In genomic region chr11:101191919-101192470, GRCm38 (mm10) we compare ENCODE assay signal across 10 mouse cellular contexts. TPM values are rescaled to one million over a fixed set of nuclear protein-coding genes. Genes with fewer than 3 reads are reported as not detected.
DNase-seq lines count a peak whose midpoint lies in the region; ATAC-seq and TF ChIP-seq lines count a peak whose summit lies in the region.
"Had no signal": no experiment of that assay in that cellular context is flagged by ENCODE, and none has a peak within 500 bp of the region (broad histone marks: within the 10 kb centered on the region; RNA-seq: fewer than 3 reads in every experiment).

No protein-coding gene starts in this region.

- TF ChIP-seq CTCF in lung, embryonic 14.5 days (IDR thresholded peaks at IDR 0.05; ENCODE audit: low read depth): no peak
- no peak for TF ChIP-seq CTCF in lung, postnatal 0 days (IDR thresholded peaks at IDR 0.05)
- TF ChIP-seq CTCF in liver, embryonic 14.5 days (IDR thresholded peaks at IDR 0.05; ENCODE audit: low read depth): no peak

- peaks cover 30% of the 10 kb centered on the region for H3K36me3 ChIP-seq in hindbrain, embryonic 10.5 days
- H3K36me3 ChIP-seq in hindbrain, embryonic 14.5 days (replicated peaks; ENCODE audit: control insufficient read depth, insufficient read depth): peaks cover 33% of the 10 kb centered on the region
- H3K36me3 ChIP-seq in lung, embryonic 14.5 days (ENCODE audit: insufficient read depth): peaks cover 20% of the 10 kb centered on the region
- peaks cover 11% of the 10 kb centered on the region; the same call in 1 of the 2 replicates for H3K36me3 ChIP-seq in lung, postnatal 0 days (ENCODE audit: insufficient read depth, low read length)
- H3K36me3 ChIP-seq in liver, embryonic 14.5 days (replicated peaks; ENCODE audit: control insufficient read depth, insufficient read depth, low read depth): no peaks in the 10 kb centered on the region

- DNase-seq in hindbrain, embryonic 10.5 days (ENCODE audit: low spot score): no peak
- DNase-seq in hindbrain, embryonic 14.5 days (ENCODE audit: low spot score): no peak
- no peak for DNase-seq in lung, embryonic 14.5 days
- no peak for DNase-seq in lung, postnatal 0 days (ENCODE audit: low spot score)
- peak; percentile 72 for DNase-seq in cerebellum, adult 9-11 months
- DNase-seq in liver, embryonic 14.5 days (ENCODE audit: low read depth in 3 of 3, low spot score in 3 of 3): no peak
- DNase-seq in adrenal gland, postnatal 25 days: no peak
- DNase-seq: heart, postnatal 36 days; kidney, adult 18-20 months; thymus, postnatal 25 days had no signal

- no peak overlapping the region for H3K9ac ChIP-seq in hindbrain, embryonic 14.5 days
- no peak overlapping the region for H3K9ac ChIP-seq in lung, embryonic 14.5 days
- no peak overlapping the region for H3K9ac ChIP-seq in lung, postnatal 0 days (replicated peaks; ENCODE audit: low read depth)
- no peak overlapping the region for H3K9ac ChIP-seq in liver, embryonic 14.5 days (replicated peaks)

- H3K4me1 ChIP-seq in hindbrain, embryonic 10.5 days (replicated peaks): peaks cover 45% of the 10 kb centered on the region
- H3K4me1 ChIP-seq in hindbrain, embryonic 14.5 days (replicated peaks; ENCODE audit: control insufficient read depth, insufficient read depth, low read length): peaks cover 18% of the 10 kb centered on the region
- H3K4me1 ChIP-seq in lung, embryonic 14.5 days (ENCODE audit: insufficient read depth): peaks cover 21% of the 10 kb centered on the region
- H3K4me1 ChIP-seq in lung, postnatal 0 days (ENCODE audit: insufficient read depth, low read depth, low read length): no peaks in the 10 kb centered on the region; the same call in 1 of the 2 replicates
- H3K4me1 ChIP-seq in liver, embryonic 14.5 days (replicated peaks; ENCODE audit: control insufficient read depth in 2 of 2, insufficient read depth in 2 of 2, low read length in 1 of 2): peaks cover 22 to 32% of the 10 kb centered on the region in 2 experiments

- H3K27me3 ChIP-seq in hindbrain, embryonic 10.5 days (ENCODE audit: insufficient read depth, poor library complexity, severe bottlenecking): no peaks in the 10 kb centered on the region
- no peaks in the 10 kb centered on the region for H3K27me3 ChIP-seq in hindbrain, embryonic 14.5 days (ENCODE audit: control insufficient read depth, insufficient read depth, low read length)
- H3K27me3 ChIP-seq in lung, embryonic 14.5 days (ENCODE audit: insufficient read depth, low read length): no peaks in the 10 kb centered on the region
- H3K27me3 ChIP-seq in lung, postnatal 0 days (replicated peaks; ENCODE audit: insufficient read depth, low read length): no peaks in the 10 kb centered on the region
- H3K27me3 ChIP-seq in liver, embryonic 14.5 days (ENCODE audit: control insufficient read depth, insufficient read depth, low read length): no peaks in the 10 kb centered on the region

- H3K4me2 ChIP-seq in hindbrain, embryonic 14.5 days (replicated peaks): no peak overlapping the region
- H3K4me2 ChIP-seq in lung, embryonic 14.5 days: no peak overlapping the region
- no peak overlapping the region for H3K4me2 ChIP-seq in lung, postnatal 0 days (replicated peaks; ENCODE audit: low read depth, low read length)
- no peak overlapping the region for H3K4me2 ChIP-seq in liver, embryonic 14.5 days (ENCODE audit: low read depth)

- 85% methylated on average over 4 of the region's 4 CpGs for WGBS in hindbrain, embryonic 10.5 days
- 81% methylated on average over 4 of the region's 4 CpGs for WGBS in hindbrain, embryonic 14.5 days
- 75% methylated on average over 4 of the region's 4 CpGs for WGBS in lung, embryonic 14.5 days
- WGBS in lung, postnatal 0 days: 65% methylated on average over 4 of the region's 4 CpGs
- 83% methylated on average over 4 of the region's 4 CpGs for WGBS in liver, embryonic 14.5 days (ENCODE audit: insufficient replicate concordance)

- no peak for TF ChIP-seq EP300 in lung, postnatal 0 days (IDR thresholded peaks at IDR 0.05)
- TF ChIP-seq EP300 in liver, embryonic 14.5 days (IDR thresholded peaks at IDR 0.05; ENCODE audit: low read depth): no peak

- H3K27ac ChIP-seq in hindbrain, embryonic 10.5 days: peak overlapping the region; percentile 89
- H3K27ac ChIP-seq in hindbrain, embryonic 14.5 days: no peak overlapping the region
- peak overlapping the region; percentile 94 for H3K27ac ChIP-seq in lung, embryonic 14.5 days (ENCODE audit: low read depth)
- H3K27ac ChIP-seq in lung, postnatal 0 days (ENCODE audit: low read length): no peak overlapping the region
- peak overlapping the region; percentile 2; the same call in 1 of the 2 replicates for H3K27ac ChIP-seq in liver, embryonic 14.5 days

- ATAC-seq in hindbrain, embryonic 14.5 days (ENCODE audit: low FRiP score): no peak
- no peak for ATAC-seq in lung, embryonic 14.5 days (ENCODE audit: insufficient read depth)
- ATAC-seq in lung, postnatal 0 days: no peak
- ATAC-seq in liver, embryonic 14.5 days (ENCODE audit: insufficient read depth): no peak

- no peak overlapping the region for H3K4me3 ChIP-seq in hindbrain, embryonic 10.5 days
- H3K4me3 ChIP-seq in hindbrain, embryonic 14.5 days (replicated peaks; ENCODE audit: low read length): no peak overlapping the region
- no peak overlapping the region for H3K4me3 ChIP-seq in lung, embryonic 14.5 days (ENCODE audit: low read depth, low read length)
- H3K4me3 ChIP-seq in lung, postnatal 0 days (ENCODE audit: low read depth, low read length): no peak overlapping the region
- no peak overlapping the region for H3K4me3 ChIP-seq in liver, embryonic 14.5 days (ENCODE audit: insufficient read depth in 1 of 2, low read depth in 2 of 2, low read length in 2 of 2)

- no peaks in the 10 kb centered on the region for H3K9me3 ChIP-seq in hindbrain, embryonic 10.5 days
- H3K9me3 ChIP-seq in hindbrain, embryonic 14.5 days (ENCODE audit: control insufficient read depth, low read length): no peaks in the 10 kb centered on the region
- H3K9me3 ChIP-seq in lung, embryonic 14.5 days (ENCODE audit: low read depth, low read length): no peaks in the 10 kb centered on the region
- no peaks in the 10 kb centered on the region for H3K9me3 ChIP-seq in lung, postnatal 0 days (ENCODE audit: low read length)
- no peaks in the 10 kb centered on the region for H3K9me3 ChIP-seq in liver, embryonic 14.5 days (ENCODE audit: control insufficient read depth, low read length)

RNA-seq across cellular contexts. Expression of gene Ccr10, which starts 16.8 kb away (rescaled TPM):
- polyA plus RNA-seq in hindbrain, embryonic 10.5 days (2016; fragmentation: Nextera tagmentation; extraction: Ambion mirVana): 0.15 and 0.20 TPM in 2 replicates
- polyA plus RNA-seq in hindbrain, embryonic 14.5 days (2014; fragmentation: Nextera tagmentation; extraction: Ambion mirVana): 0.23 and 0.25 TPM in 2 replicates
- polyA plus RNA-seq in lung, embryonic 14.5 days (2014; fragmentation: Nextera tagmentation; extraction: Ambion mirVana): 0.11 TPM in 1 of 2 replicates, not detected in the other
- 0.06 and 0.20 TPM in 2 replicates for polyA plus RNA-seq in lung, postnatal 0 days (2015; fragmentation: Nextera tagmentation; extraction: Ambion mirVana)
- polyA plus RNA-seq in liver, embryonic 14.5 days (2012; rRNA removed): not detected in 2 replicates
- not detected in 2 replicates for polyA plus RNA-seq in liver, embryonic 14.5 days (2014; fragmentation: Nextera tagmentation; extraction: Ambion mirVana)
- total RNA-seq in adrenal gland, postnatal 25 days (2021): 0.18 TPM in 1 of 2 replicates, not detected in the other

RNA-seq across cellular contexts. Expression of gene Plekhh3, which starts 20.8 kb away (rescaled TPM):
- 5.8 and 11.8 TPM in 2 replicates for polyA plus RNA-seq in hindbrain, embryonic 10.5 days (2016; fragmentation: Nextera tagmentation; extraction: Ambion mirVana)
- polyA plus RNA-seq in hindbrain, embryonic 14.5 days (2014; fragmentation: Nextera tagmentation; extraction: Ambion mirVana): 7.7 and 9.5 TPM in 2 replicates
- polyA plus RNA-seq in lung, embryonic 14.5 days (2014; fragmentation: Nextera tagmentation; extraction: Ambion mirVana): 15.9 and 18.0 TPM in 2 replicates
- 12.3 and 14.2 TPM in 2 replicates for polyA plus RNA-seq in lung, postnatal 0 days (2015; fragmentation: Nextera tagmentation; extraction: Ambion mirVana)
- 1.1 TPM in 2 replicates for polyA plus RNA-seq in liver, embryonic 14.5 days (2012; rRNA removed)
- 1.0 TPM in 2 replicates for polyA plus RNA-seq in liver, embryonic 14.5 days (2014; fragmentation: Nextera tagmentation; extraction: Ambion mirVana)
- 31.1 and 36.4 TPM in 2 replicates for total RNA-seq in adrenal gland, postnatal 25 days (2021)

RNA-seq across cellular contexts. Expression of gene Cntnap1, which starts 21.7 kb away (rescaled TPM):
- polyA plus RNA-seq in hindbrain, embryonic 10.5 days (2016; fragmentation: Nextera tagmentation; extraction: Ambion mirVana): 0.29 and 0.71 TPM in 2 replicates
- polyA plus RNA-seq in hindbrain, embryonic 14.5 days (2014; fragmentation: Nextera tagmentation; extraction: Ambion mirVana): 6.0 and 6.5 TPM in 2 replicates
- 0.84 and 1.0 TPM in 2 replicates for polyA plus RNA-seq in lung, embryonic 14.5 days (2014; fragmentation: Nextera tagmentation; extraction: Ambion mirVana)
- 0.24 and 0.56 TPM in 2 replicates for polyA plus RNA-seq in lung, postnatal 0 days (2015; fragmentation: Nextera tagmentation; extraction: Ambion mirVana)
- 0.11 and 0.16 TPM in 2 replicates for polyA plus RNA-seq in liver, embryonic 14.5 days (2012; rRNA removed)
- polyA plus RNA-seq in liver, embryonic 14.5 days (2014; fragmentation: Nextera tagmentation; extraction: Ambion mirVana): 0.08 TPM in 1 of 2 replicates, not detected in the other
- total RNA-seq in adrenal gland, postnatal 25 days (2021): 6.6 and 9.1 TPM in 2 replicates

RNA-seq across cellular contexts. Expression of gene Ezh1, which starts 34.3 kb away (rescaled TPM):
- polyA plus RNA-seq in hindbrain, embryonic 10.5 days (2016; fragmentation: Nextera tagmentation; extraction: Ambion mirVana): 13.1 TPM in 2 replicates
- 26.9 and 37.2 TPM in 2 replicates for polyA plus RNA-seq in hindbrain, embryonic 14.5 days (2014; fragmentation: Nextera tagmentation; extraction: Ambion mirVana)
- polyA plus RNA-seq in lung, embryonic 14.5 days (2014; fragmentation: Nextera tagmentation; extraction: Ambion mirVana): 17.4 and 18.9 TPM in 2 replicates
- 17.1 and 17.4 TPM in 2 replicates for polyA plus RNA-seq in lung, postnatal 0 days (2015; fragmentation: Nextera tagmentation; extraction: Ambion mirVana)
- polyA plus RNA-seq in liver, embryonic 14.5 days (2012; rRNA removed): 6.8 and 8.8 TPM in 2 replicates
- polyA plus RNA-seq in liver, embryonic 14.5 days (2014; fragmentation: Nextera tagmentation; extraction: Ambion mirVana): 7.9 and 8.1 TPM in 2 replicates
- total RNA-seq in adrenal gland, postnatal 25 days (2021): 37.3 and 49.6 TPM in 2 replicates

RNA-seq across cellular contexts. Expression of gene Tubg2, which starts 36.3 kb away (rescaled TPM):
- 2.8 and 4.8 TPM in 2 replicates for polyA plus RNA-seq in hindbrain, embryonic 10.5 days (2016; fragmentation: Nextera tagmentation; extraction: Ambion mirVana)
- polyA plus RNA-seq in hindbrain, embryonic 14.5 days (2014; fragmentation: Nextera tagmentation; extraction: Ambion mirVana): 48.6 and 50.6 TPM in 2 replicates
- polyA plus RNA-seq in lung, embryonic 14.5 days (2014; fragmentation: Nextera tagmentation; extraction: Ambion mirVana): 2.7 and 4.1 TPM in 2 replicates
- 1.9 and 2.3 TPM in 2 replicates for polyA plus RNA-seq in lung, postnatal 0 days (2015; fragmentation: Nextera tagmentation; extraction: Ambion mirVana)
- 0.13 and 0.14 TPM in 2 replicates for polyA plus RNA-seq in liver, embryonic 14.5 days (2012; rRNA removed)
- not detected in 2 replicates for polyA plus RNA-seq in liver, embryonic 14.5 days (2014; fragmentation: Nextera tagmentation; extraction: Ambion mirVana)
- total RNA-seq in adrenal gland, postnatal 25 days (2021): 5.7 and 6.4 TPM in 2 replicates

Comparison
In these comparisons a context has a peak if more than half of its experiments do, and no peak if none do; other contexts are left out.
1. H3K27ac ChIP-seq: peak in hindbrain, embryonic 10.5 days (single experiment), lung, embryonic 14.5 days (single experiment) and liver, embryonic 14.5 days (single experiment); none in hindbrain, embryonic 14.5 days (single experiment) and lung, postnatal 0 days (single experiment).